Mouse (Mus musculus): ENCODE data around the gene Slit1. TPM values are rescaled to one million over a fixed set of nuclear protein-coding genes. Genes with fewer than 3 reads are reported as not detected.

Slit1 gene
- polyA plus RNA-seq, 1 experiment from 2014 or later = 0.12 TPM

- ATAC-seq (ENCODE audit: low read depth) = no peak
- H3K4me2 ChIP-seq = no peak overlapping the region
- no peaks in the 10 kb centered on the region for H3K36me3 ChIP-seq
- no peak overlapping the region for H3K4me3 ChIP-seq (replicated peaks)
- 0 out of 2 replicates have a peak, but pooled peaks cover 2% of the 10 kb centered on the region for H3K27me3 ChIP-seq
- no peaks in the 10 kb centered on the region for H3K4me1 ChIP-seq (replicated peaks)
- no peak for DNase-seq
- H3K9ac ChIP-seq = no peak overlapping the region
- H3K27ac ChIP-seq = no peak overlapping the region
- WGBS (ENCODE audit: insufficient replicate concordance) = 61% methylated on average over 5 of the region's 5 CpGs
- H3K9me3 ChIP-seq (replicated peaks) = no peaks in the 10 kb centered on the region
These were observed 44.5 kb downstream of the Slit1 start for GRCm38 (mm10) chr19:41698857-41699424.

- 60% methylated on average over 6 of the region's 6 CpGs for WGBS (ENCODE audit: insufficient replicate concordance)
- no peak overlapping the region for H3K9ac ChIP-seq
These were observed 45.5 kb downstream of the Slit1 start for GRCm38 (mm10) chr19:41697807-41698515.

DNA sequence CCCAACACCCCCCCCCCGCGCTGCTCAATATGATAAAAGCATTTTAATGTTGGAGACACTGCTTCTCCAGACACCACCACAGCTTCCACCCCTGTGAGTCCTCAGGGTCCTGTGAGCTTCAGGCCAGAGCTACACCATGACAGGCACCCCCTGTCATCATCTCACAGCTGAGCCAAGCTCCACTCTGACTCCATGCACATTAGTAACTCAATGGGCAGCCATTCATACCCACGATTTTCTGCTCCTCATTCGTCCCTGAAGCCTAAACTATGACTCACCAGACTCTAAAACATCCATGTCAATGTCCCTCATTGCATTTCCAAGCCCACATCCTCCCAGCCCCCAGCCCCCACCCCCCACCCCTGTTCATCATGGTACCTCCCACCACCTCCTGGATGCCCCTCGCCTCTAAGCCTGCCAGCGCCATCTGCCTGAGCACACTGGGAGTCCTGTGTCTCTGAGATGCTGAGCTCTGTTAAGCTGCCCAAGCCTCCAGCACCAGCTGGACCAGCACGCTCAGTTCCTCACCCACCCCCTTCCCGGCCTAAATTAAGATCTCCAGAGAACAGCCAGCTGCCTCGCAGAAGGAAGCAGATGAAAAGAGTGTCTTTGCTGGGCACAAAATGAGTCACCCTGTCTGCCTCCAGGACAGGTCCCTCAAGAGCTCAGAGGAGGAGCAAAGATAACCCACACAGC is 46.2 kb downstream of the Slit1 start:
- Histone ChIP-seq H3K9me3 (replicated peaks) (no peaks in the 10 kb centered on the region), H3K4me1 (replicated peaks) (no peaks in the 10 kb centered on the region), H3K27ac (no peak overlapping the region), H3K9ac (no peak overlapping the region), H3K4me2 (no peak overlapping the region), H3K4me3 (replicated peaks) (no peak overlapping the region), H3K27me3 (0 out of 2 replicates have a peak, but pooled peaks cover 2% of the 10 kb centered on the region), H3K36me3 (no peaks in the 10 kb centered on the region)
- WGBS (ENCODE audit: insufficient replicate concordance) = 44% methylated on average over 9 of the region's 9 CpGs
- DNase-seq = no peak
- ATAC-seq (ENCODE audit: low read depth) = no peak

More at GRCm38 (mm10) chr19:41697807-41698515, 45.5 kb downstream of the Slit1 start:
- Histone ChIP-seq H3K4me3 (replicated peaks) (no peak overlapping the region), H3K4me2 (no peak overlapping the region), H3K4me1 (replicated peaks) (no peaks in the 10 kb centered on the region), H3K27ac (no peak overlapping the region), H3K27me3 (0 out of 2 replicates have a peak, but pooled peaks cover 2% of the 10 kb centered on the region), H3K9me3 (replicated peaks) (no peaks in the 10 kb centered on the region), H3K36me3 (no peaks in the 10 kb centered on the region)
- no peak for DNase-seq
- no peak for ATAC-seq (ENCODE audit: low read depth)

- no peak overlapping the region for H3K4me3 ChIP-seq (replicated peaks)
- H3K4me2 ChIP-seq = no peak overlapping the region
- no peaks in the 10 kb centered on the region for H3K9me3 ChIP-seq (replicated peaks)
- H3K4me1 ChIP-seq (replicated peaks) = no peaks in the 10 kb centered on the region
- no peak overlapping the region for H3K9ac ChIP-seq
- no peak overlapping the region for H3K27ac ChIP-seq
- ATAC-seq (ENCODE audit: low read depth) = no peak
- WGBS (ENCODE audit: insufficient replicate concordance) = 50% methylated on average over 9 of the region's 9 CpGs
- H3K27me3 ChIP-seq = 0 out of 2 replicates have a peak, but pooled peaks cover 1% of the 10 kb centered on the region
- DNase-seq = no peak
- no peaks in the 10 kb centered on the region for H3K36me3 ChIP-seq
These were observed 47.0 kb downstream of the Slit1 start for GRCm38 (mm10) chr19:41696443-41696842.

GRCm38 (mm10) chr19:41695046-41695445 is 48.4 kb downstream of the Slit1 start:
- ATAC-seq (ENCODE audit: low read depth) = no peak
- Histone ChIP-seq H3K9ac (no peak overlapping the region), H3K4me1 (replicated peaks) (no peaks in the 10 kb centered on the region), H3K27ac (no peak overlapping the region), H3K4me3 (replicated peaks) (no peak overlapping the region), H3K4me2 (no peak overlapping the region), H3K27me3 (no peaks in the 10 kb centered on the region), H3K36me3 (no peaks in the 10 kb centered on the region), H3K9me3 (replicated peaks) (no peaks in the 10 kb centered on the region)
- WGBS (ENCODE audit: insufficient replicate concordance) = 52% methylated on average over 6 of the region's 6 CpGs
- DNase-seq = no peak

- 22% methylated on average over 9 of the region's 9 CpGs for WGBS (ENCODE audit: insufficient replicate concordance)
These were observed 48.9 kb downstream of the Slit1 start for GRCm38 (mm10) chr19:41694610-41695009.

GRCm38 (mm10) chr19:41693727-41694126 is 49.7 kb downstream of the Slit1 start:
- ATAC-seq (ENCODE audit: low read depth) = no peak
- 34% methylated on average over 5 of the region's 5 CpGs for WGBS (ENCODE audit: insufficient replicate concordance)

More at GRCm38 (mm10) chr19:41694610-41695009, 48.9 kb downstream of the Slit1 start:
- Histone ChIP-seq H3K4me2 (no peak overlapping the region), H3K9me3 (replicated peaks) (no peaks in the 10 kb centered on the region), H3K27ac (no peak overlapping the region), H3K36me3 (no peaks in the 10 kb centered on the region), H3K4me3 (replicated peaks) (no peak overlapping the region), H3K27me3 (no peaks in the 10 kb centered on the region), H3K9ac (no peak overlapping the region), H3K4me1 (replicated peaks) (no peaks in the 10 kb centered on the region)
- ATAC-seq (ENCODE audit: low read depth) = no peak
- DNase-seq = no peak

DNA sequence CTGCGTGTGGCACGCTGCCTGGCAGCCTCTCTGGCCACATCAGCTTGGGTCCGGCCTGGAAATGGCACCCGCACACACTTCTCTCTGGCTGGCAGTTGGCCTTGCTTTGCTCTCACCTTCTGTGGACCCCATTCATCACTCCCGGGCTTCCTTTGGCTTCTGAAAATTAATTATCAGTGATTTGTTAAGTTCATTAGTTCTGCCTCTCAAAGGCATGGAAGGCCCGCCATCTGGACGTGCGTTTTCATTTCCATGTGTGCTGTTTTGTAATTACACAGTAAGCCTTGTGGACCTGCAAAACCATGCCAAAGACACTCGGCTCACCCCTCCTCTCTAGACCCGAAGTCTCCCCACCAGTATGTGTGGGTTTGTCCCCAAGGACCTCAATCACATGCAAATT is 53.4 kb downstream of the Slit1 start:
- ATAC-seq (ENCODE audit: low read depth) = no peak
- 69% methylated on average over 10 of the region's 10 CpGs for WGBS (ENCODE audit: insufficient replicate concordance)
- DNase-seq = no peak
- Histone ChIP-seq H3K27me3 (no peaks in the 10 kb centered on the region), H3K4me2 (no peak overlapping the region), H3K9ac (no peak overlapping the region), H3K27ac (no peak overlapping the region), H3K4me3 (replicated peaks) (no peak overlapping the region), H3K4me1 (replicated peaks) (no peaks in the 10 kb centered on the region), H3K36me3 (no peaks in the 10 kb centered on the region), H3K9me3 (replicated peaks) (no peaks in the 10 kb centered on the region)

More at GRCm38 (mm10) chr19:41693727-41694126, 49.7 kb downstream of the Slit1 start:
- no peak overlapping the region for H3K9ac ChIP-seq
- H3K9me3 ChIP-seq (replicated peaks) = no peaks in the 10 kb centered on the region
- no peaks in the 10 kb centered on the region for H3K27me3 ChIP-seq
- no peak overlapping the region for H3K4me2 ChIP-seq
- no peak overlapping the region for H3K27ac ChIP-seq
- H3K36me3 ChIP-seq = no peaks in the 10 kb centered on the region
- DNase-seq = no peak
- H3K4me3 ChIP-seq (replicated peaks) = no peak overlapping the region
- H3K4me1 ChIP-seq (replicated peaks) = no peaks in the 10 kb centered on the region

- H3K4me2 ChIP-seq = no peak overlapping the region
- 71% methylated on average over 13 of the region's 13 CpGs for WGBS (ENCODE audit: insufficient replicate concordance)
- no peak overlapping the region for H3K9ac ChIP-seq
- no peaks in the 10 kb centered on the region for H3K9me3 ChIP-seq (replicated peaks)
- no peak overlapping the region for H3K27ac ChIP-seq
- H3K36me3 ChIP-seq = no peaks in the 10 kb centered on the region
- H3K27me3 ChIP-seq = no peaks in the 10 kb centered on the region
- DNase-seq (no peak), ATAC-seq (ENCODE audit: low read depth) (no peak)
- no peaks in the 10 kb centered on the region for H3K4me1 ChIP-seq (replicated peaks)
- no peak overlapping the region for H3K4me3 ChIP-seq (replicated peaks)
These were observed 55.2 kb downstream of the Slit1 start for GRCm38 (mm10) chr19:41688251-41688650.

DNA sequence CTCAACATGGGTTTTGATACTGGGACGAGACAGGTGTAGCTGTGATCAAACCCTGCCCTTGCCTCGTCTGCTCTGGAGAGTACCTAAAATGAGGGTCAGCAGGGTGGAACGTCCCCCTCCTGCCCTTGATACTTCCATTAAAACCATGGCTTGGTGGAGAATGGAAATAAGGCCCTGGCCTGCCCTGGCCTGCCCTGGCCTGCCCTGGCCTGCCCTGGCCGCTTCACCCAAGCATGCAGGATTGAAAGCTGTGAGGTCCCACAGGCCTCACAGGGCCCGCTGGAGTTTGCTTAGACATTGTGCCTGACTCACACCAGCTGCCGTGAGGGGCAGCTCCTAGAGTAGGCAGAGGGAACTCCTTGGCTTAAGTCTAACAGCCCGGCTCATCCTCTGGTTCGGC is 55.6 kb downstream of the Slit1 start:
- no peak overlapping the region for H3K4me3 ChIP-seq (replicated peaks)
- H3K4me1 ChIP-seq (replicated peaks) = no peaks in the 10 kb centered on the region
- no peaks in the 10 kb centered on the region for H3K9me3 ChIP-seq (replicated peaks)
- WGBS (ENCODE audit: insufficient replicate concordance) = 67% methylated on average over 8 of the region's 8 CpGs
- H3K27me3 ChIP-seq = no peaks in the 10 kb centered on the region
- H3K36me3 ChIP-seq = no peaks in the 10 kb centered on the region
- H3K27ac ChIP-seq = no peak overlapping the region
- no peak overlapping the region for H3K9ac ChIP-seq
- no peak overlapping the region for H3K4me2 ChIP-seq
- no peak for DNase-seq
- no peak for ATAC-seq (ENCODE audit: low read depth)

- 58% methylated on average over 2 of the region's 2 CpGs for WGBS (ENCODE audit: insufficient replicate concordance)
- H3K9ac ChIP-seq = no peak overlapping the region
- H3K9me3 ChIP-seq (replicated peaks) = no peaks in the 10 kb centered on the region
- ATAC-seq (ENCODE audit: low read depth) (no peak), DNase-seq (no peak)
- H3K4me3 ChIP-seq (replicated peaks) = no peak overlapping the region
- H3K36me3 ChIP-seq = no peaks in the 10 kb centered on the region
- no peaks in the 10 kb centered on the region for H3K27me3 ChIP-seq
- H3K4me2 ChIP-seq = no peak overlapping the region
- no peaks in the 10 kb centered on the region for H3K4me1 ChIP-seq (replicated peaks)
- H3K27ac ChIP-seq = no peak overlapping the region
These were observed 57.3 kb downstream of the Slit1 start for GRCm38 (mm10) chr19:41686194-41686593.

Data from liver, embryonic 13.5 days (tissue).